Mouse (Mus musculus): ENCODE measurements around the gene Mbd3.

GRCm38 (mm10) chr10:80444339-80445045 is 45.1 kb upstream of the Mbd3 start:
- no peak for TF ChIP-seq EP300 (optimal IDR thresholded peaks at IDR 0.05)
- no peak for TF ChIP-seq CTCF (IDR thresholded peaks at IDR 0.05; ENCODE audit: low read depth)

Measured in stomach, postnatal 0 days (tissue).